In the genomic region with DNA sequence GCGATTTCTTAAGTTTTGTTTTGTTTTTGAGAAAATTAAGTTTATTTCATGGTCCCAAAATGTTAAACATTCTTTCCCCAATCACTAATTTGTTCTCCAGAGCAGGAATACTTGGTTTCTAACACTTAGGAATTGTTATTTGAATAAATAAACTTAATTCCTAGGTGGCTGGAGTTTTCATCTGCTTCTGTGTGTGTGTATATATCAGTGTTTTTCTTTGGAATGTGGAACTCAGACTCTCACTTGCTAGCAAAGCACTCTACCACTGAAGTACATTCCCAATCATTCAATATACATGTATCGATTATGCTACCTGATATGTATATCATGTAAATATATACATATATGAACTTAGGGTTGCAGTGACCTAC, we compare ENCODE assay signal across 8 mouse cellular contexts. TPM values are rescaled to one million over a fixed set of nuclear protein-coding genes. Genes with fewer than 3 reads are reported as not detected.
A peak's percentile ranks its signal among the peaks of the same experiment; 100 is the strongest.
DNase-seq lines count a peak whose midpoint lies in the region; ATAC-seq lines count a peak whose summit lies in the region.

No protein-coding gene starts in this region.

- H3K4me3 ChIP-seq in brown adipose tissue, adult 24 weeks (ENCODE audit: insufficient read depth, low read depth, low read length) = peak overlapping the region; percentile 83
- peak overlapping the region; percentile 67 for H3K4me3 ChIP-seq in hindbrain, embryonic 15.5 days
- peak overlapping the region; percentile 76 for H3K4me3 ChIP-seq in midbrain, embryonic 15.5 days

- no peak overlapping the region; the same call in 1 of the 2 replicates for H3K9ac ChIP-seq in hindbrain, embryonic 15.5 days
- peak overlapping the region; percentile 76; the same call in 1 of the 2 replicates for H3K9ac ChIP-seq in midbrain, embryonic 15.5 days

- H3K4me2 ChIP-seq in hindbrain, embryonic 15.5 days = peak overlapping the region; percentile 62
- peak overlapping the region; percentile 52 for H3K4me2 ChIP-seq in midbrain, embryonic 15.5 days

- WGBS in hindbrain, embryonic 15.5 days = 46% methylated on average over 2 of the region's 2 CpGs
- WGBS in midbrain, embryonic 15.5 days = 49% methylated on average over 2 of the region's 2 CpGs

- H3K27ac ChIP-seq in brown adipose tissue, adult 24 weeks (replicated peaks; ENCODE audit: low read depth, low read length) = no peak overlapping the region
- H3K27ac ChIP-seq in hindbrain, embryonic 15.5 days (replicated peaks) = peak overlapping the region; percentile 98
- no peak overlapping the region for H3K27ac ChIP-seq in midbrain, embryonic 15.5 days

- DNase-seq in kidney, adult 9 months = peak; percentile 5
- DNase-seq in kidney, adult 8-10 months = no peak
- no peak for DNase-seq in layer of hippocampus, adult 8-10 months (ENCODE audit: low spot score in 2 of 2)
- DNase-seq in gastrocnemius, postnatal 14 days = no peak

- no peaks in the 10 kb centered on the region for H3K4me1 ChIP-seq in brown adipose tissue, adult 24 weeks (ENCODE audit: control insufficient read depth, insufficient read depth, insufficient read length, low read length)
- H3K4me1 ChIP-seq in hindbrain, embryonic 15.5 days (replicated peaks) = peaks cover 6% of the 10 kb centered on the region
- H3K4me1 ChIP-seq in midbrain, embryonic 15.5 days = peaks cover 7% of the 10 kb centered on the region

- H3K27me3 ChIP-seq in hindbrain, embryonic 15.5 days = no peaks in the 10 kb centered on the region
- H3K27me3 ChIP-seq in midbrain, embryonic 15.5 days (replicated peaks) = no peaks in the 10 kb centered on the region

- H3K36me3 ChIP-seq in hindbrain, embryonic 15.5 days = peaks cover 5% of the 10 kb centered on the region; the same call in 1 of the 2 replicates
- H3K36me3 ChIP-seq in midbrain, embryonic 15.5 days (replicated peaks) = no peaks in the 10 kb centered on the region

- intact Hi-C loops in gastrocnemius, postnatal 14 days (cut with DNase I; ENCODE audit: low total_unique reads) = no loop called here

- no peak for ATAC-seq in hindbrain, embryonic 15.5 days (ENCODE audit: low FRiP score, low read depth)
- no peak for ATAC-seq in midbrain, embryonic 15.5 days (replicated peaks)
- no peak for ATAC-seq in inflammation-experienced regulatory T-cells, adult 6 months

- no peaks in the 10 kb centered on the region for H3K9me3 ChIP-seq in hindbrain, embryonic 15.5 days
- H3K9me3 ChIP-seq in midbrain, embryonic 15.5 days = no peaks in the 10 kb centered on the region

RNA-seq across cellular contexts. Expression of gene Ddx59, which starts 0.7 kb away (rescaled TPM):
- polyA plus RNA-seq in brown adipose tissue, adult 24 weeks (2012; ENCODE audit: insufficient read depth, insufficient read length, missing spikeins) = 16.5 and 17.6 TPM in 2 replicates
- 15.8 and 19.5 TPM in 2 replicates for polyA plus RNA-seq in hindbrain, embryonic 15.5 days (2015; fragmentation: Nextera tagmentation; extraction: Ambion mirVana)
- 15.1 and 17.2 TPM in 2 replicates for polyA plus RNA-seq in midbrain, embryonic 15.5 days (2015; fragmentation: Nextera tagmentation; extraction: Ambion mirVana)
- total RNA-seq in layer of hippocampus, adult 8-10 months (2022) = 10 to 100 TPM in 3 of 4 experiments, 1 to 10 TPM in 1; 9.6 to 11.8 (median 11.1) TPM
- 1 to 10 TPM; 4.6 to 8.1 (median 6.4) TPM for polyA plus RNA-seq in inflammation-experienced regulatory T-cells, adult 6 months (2017; shearing (Covaris generic))
- 10 to 100 TPM; 11.5 to 13.3 TPM for total RNA-seq in gastrocnemius, postnatal 14 days (2021)

RNA-seq across cellular contexts. Expression of gene Kif14, which starts 50.4 kb away (rescaled TPM):
- not detected in 2 replicates for polyA plus RNA-seq in brown adipose tissue, adult 24 weeks (2012; ENCODE audit: insufficient read depth, insufficient read length, missing spikeins)
- 1.4 TPM in 2 replicates for polyA plus RNA-seq in hindbrain, embryonic 15.5 days (2015; fragmentation: Nextera tagmentation; extraction: Ambion mirVana)
- polyA plus RNA-seq in midbrain, embryonic 15.5 days (2015; fragmentation: Nextera tagmentation; extraction: Ambion mirVana) = 0.53 and 0.66 TPM in 2 replicates
- total RNA-seq in layer of hippocampus, adult 8-10 months (2022) = under 1 TPM; 0.08 to 0.27 (median 0.15) TPM
- 1 to 10 TPM in 2 of 3 experiments, under 1 TPM in 1; 0.77 to 8.2 (median 3.9) TPM for polyA plus RNA-seq in inflammation-experienced regulatory T-cells, adult 6 months (2017; shearing (Covaris generic))
- total RNA-seq in gastrocnemius, postnatal 14 days (2021) = 1 to 10 TPM in 1 of 2 experiments, under 1 TPM in 1; 0.92 to 1.3 TPM
